Mouse (Mus musculus) yolk sac, embryonic 10.5 days (tissue): ENCODE results near the gene Mbnl1.

Experiments used
- DNase-seq: peaks from one replicate; pipeline ENCODE4 v3.0.0-alpha.2; 2017; ENCODE audit warnings: low spot score

Gene Mbnl1

GRCm38 (mm10) chr3:60517234-60517787 lies 44.7 kb downstream of the Mbnl1 start:
- DNase-seq: no peak

DNA sequence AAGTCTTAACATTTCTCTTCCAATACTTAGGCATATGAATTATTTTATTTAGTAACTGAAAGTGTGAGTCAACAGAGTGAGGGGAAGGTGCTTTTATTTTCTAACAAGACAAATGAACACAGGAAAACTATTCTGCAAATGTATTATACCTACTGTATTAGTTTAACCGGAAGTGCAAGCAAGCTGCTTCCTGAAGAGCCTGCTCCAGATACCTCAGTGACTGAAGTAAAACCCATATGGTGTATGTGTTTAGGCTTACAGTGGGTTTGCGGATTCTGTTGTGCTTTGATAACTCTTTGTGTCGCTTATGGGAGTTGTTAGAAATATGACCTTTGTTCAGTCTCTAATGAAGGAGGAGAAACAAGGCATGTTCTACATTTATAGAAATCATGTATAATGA lies 46.7 kb downstream of the Mbnl1 start:
- no peak for DNase-seq

- DNase-seq: no peak
Measured at GRCm38 (mm10) chr3:60524127-60524526, 51.5 kb downstream of the Mbnl1 start.

DNA sequence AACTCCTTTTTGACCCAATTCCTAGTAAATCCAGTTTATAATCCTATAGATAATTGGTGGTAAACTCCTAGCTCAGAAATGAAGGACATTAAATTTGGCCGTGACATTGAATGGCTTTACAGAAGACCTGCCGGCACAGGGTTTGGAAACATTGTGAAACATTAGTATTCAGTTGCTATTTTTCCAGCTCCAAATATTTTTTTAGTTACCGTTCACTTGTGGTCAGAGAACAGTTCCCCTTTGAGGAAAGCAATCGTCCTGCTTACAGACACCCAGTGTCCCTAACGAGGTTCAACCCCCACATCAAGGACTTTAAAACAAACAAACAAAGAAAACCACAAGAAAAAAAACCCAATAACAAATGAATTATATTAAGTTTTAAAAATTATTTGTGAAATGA lies 58.7 kb downstream of the Mbnl1 start:
- DNase-seq: no peak

DNA sequence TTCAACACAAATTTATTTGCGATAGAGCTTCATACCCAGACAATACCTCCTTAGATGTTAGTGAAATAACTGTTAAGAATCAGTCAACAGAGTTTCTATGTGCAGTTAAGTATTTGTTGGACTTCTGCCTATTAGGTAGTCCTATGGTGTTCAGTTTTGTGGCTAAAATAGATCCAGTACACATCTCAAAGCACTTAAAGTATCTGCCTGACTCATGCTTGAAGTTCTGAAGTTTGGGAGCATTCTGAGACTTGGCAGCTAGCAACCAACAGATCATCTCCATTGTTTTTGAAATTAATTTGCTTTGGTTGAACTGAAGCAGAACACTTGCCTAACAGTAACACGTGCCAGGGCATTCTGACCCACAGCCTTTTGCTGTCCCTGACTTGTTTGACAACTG lies 59.2 kb downstream of the Mbnl1 start:
- no peak for DNase-seq

- no peak for DNase-seq
Measured at GRCm38 (mm10) chr3:60535224-60535623, 62.6 kb downstream of the Mbnl1 start.

DNA sequence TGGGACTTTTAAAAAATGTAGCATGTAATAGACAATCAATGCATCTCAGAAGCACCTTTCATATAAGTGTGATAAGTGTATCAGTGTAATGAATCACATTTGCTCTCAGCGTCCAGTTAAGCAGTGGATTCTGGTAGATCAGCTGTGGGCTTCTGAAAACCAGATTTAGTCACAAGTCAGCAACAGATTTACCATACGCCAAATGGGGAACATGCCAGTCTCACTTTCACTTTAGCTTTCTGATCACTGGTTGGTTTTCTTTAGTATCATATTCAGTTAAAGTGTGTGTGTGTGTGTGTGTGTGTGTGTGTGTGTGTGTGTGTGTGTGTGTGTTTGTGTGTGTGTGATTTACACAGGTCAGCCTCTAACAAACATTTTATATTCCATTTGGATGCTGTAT lies 64.4 kb downstream of the Mbnl1 start:
- no peak for DNase-seq

DNA sequence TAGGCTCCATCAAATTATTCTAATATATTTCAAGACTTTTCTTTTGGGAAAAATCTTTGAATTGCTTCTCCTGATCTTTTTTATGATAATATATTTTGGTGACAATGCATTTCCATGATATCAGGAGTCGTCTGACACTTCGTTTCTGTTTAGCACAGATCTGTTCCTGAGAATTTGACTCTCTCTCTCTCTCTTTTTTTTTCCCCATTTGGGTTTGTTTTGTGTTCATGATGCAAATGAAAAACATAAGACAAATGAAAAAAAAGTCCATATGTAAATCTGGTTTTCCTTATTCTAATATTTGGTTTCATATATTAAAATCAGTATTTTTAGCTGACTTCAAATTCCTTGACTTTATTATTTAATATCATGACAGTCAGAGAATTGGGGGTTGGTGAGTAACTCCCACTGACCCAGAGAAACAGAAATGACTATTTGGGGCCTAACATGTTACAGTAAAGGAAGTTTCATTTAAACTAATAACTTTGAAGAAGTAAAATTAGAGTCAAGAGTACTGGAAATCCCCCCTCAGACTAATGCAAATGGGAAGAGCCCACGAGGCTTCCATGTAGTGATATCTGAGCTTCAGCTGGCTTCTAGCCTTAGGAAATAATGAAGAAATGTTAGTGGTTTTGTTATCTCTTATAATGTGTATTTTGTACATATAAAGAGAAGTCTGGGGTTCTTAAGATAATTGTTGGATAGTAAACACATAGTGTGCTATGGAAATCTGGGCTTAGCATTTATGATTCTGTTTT lies 65.8 kb downstream of the Mbnl1 start:
- DNase-seq: no peak

GRCm38 (mm10) chr3:60541121-60541520 lies 68.5 kb downstream of the Mbnl1 start:
- no peak for DNase-seq

DNA sequence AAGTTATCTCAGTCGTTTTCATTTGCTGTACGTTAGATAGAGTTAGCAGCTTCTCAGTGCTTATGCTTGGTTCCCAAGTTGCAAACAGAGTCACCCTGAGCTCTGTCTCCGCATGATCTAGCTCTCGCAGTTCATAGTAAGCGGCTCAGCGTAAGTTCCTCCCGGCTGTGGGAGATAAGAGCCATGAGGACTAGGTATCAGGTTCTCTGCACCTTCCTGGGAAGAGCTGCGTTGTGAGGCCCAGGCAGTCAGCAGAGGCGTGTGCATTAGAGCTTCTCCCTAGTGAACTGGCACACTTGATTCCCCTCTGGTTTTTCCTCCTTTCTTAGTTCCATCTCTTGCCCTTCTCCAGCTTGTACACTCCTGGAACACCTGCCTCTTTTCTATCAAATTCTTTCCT lies 73.6 kb downstream of the Mbnl1 start:
- DNase-seq: peak; percentile 16

DNA sequence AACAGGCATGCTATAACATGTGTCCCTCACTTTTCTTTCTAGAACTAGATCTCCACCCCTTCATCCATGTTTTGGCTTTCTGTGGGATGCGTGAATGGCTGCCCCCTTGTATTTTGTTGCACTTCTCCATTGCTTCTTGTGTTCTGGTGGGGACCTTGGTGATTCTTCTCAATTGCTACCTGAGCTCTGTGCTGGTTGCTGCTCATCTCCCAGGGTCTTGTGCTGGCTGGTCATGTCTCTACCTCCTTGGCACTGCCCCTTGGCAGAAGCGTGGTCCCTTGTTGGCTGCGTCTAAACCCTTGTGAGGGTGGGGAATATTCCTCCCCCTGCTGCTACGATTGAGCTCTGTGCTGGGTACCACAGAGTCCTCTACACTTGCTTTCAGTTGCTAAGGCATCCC lies 74.3 kb downstream of the Mbnl1 start:
- no peak for DNase-seq

GRCm38 (mm10) chr3:60550492-60550891 lies 77.9 kb downstream of the Mbnl1 start:
- no peak for DNase-seq

DNA sequence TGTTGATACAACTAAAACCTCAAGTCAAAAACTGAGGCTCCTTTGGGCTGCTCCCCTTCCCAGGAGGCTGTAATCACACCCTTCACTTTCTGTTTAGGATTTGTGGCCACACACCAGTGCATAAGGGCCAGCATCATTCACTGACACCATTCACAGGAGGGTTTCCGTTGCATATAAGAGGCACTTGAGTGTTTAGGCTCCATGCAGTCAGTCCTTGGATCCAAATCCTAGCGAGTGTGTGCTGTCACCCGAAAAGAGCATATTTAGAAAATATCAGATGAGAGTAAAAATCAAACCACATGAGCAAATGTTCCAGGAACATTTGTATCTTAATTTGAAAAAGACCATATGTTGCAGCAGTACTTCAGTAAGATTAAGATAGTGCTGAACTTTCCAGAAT lies 79.0 kb downstream of the Mbnl1 start:
- DNase-seq: no peak

DNA sequence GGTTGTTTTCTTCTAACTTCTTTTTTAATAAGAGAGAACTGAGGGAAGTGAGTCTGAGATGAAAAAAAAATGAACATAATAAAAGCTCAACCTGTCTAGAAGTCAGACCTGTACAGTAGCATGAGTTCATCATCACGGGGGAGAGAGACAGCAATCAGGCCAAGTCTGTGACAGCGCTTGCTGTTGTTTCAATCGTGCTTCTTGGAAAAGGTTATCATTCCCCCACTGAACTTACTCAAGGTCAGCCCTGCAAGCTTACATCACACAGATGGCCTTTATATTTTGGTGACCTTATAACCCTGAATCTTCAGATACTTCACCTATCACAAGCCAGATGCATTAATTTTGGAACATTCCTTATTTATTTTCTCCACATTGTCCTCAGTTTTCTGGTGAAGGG lies 80.4 kb downstream of the Mbnl1 start:
- no peak for DNase-seq

- no peak for DNase-seq
Measured at GRCm38 (mm10) chr3:60556596-60556995, 84.0 kb downstream of the Mbnl1 start.

- DNase-seq: no peak
Measured at GRCm38 (mm10) chr3:60558252-60558862, 85.7 kb downstream of the Mbnl1 start.

- DNase-seq: no peak
Measured at GRCm38 (mm10) chr3:60559762-60560161, 87.1 kb downstream of the Mbnl1 start.

DNA sequence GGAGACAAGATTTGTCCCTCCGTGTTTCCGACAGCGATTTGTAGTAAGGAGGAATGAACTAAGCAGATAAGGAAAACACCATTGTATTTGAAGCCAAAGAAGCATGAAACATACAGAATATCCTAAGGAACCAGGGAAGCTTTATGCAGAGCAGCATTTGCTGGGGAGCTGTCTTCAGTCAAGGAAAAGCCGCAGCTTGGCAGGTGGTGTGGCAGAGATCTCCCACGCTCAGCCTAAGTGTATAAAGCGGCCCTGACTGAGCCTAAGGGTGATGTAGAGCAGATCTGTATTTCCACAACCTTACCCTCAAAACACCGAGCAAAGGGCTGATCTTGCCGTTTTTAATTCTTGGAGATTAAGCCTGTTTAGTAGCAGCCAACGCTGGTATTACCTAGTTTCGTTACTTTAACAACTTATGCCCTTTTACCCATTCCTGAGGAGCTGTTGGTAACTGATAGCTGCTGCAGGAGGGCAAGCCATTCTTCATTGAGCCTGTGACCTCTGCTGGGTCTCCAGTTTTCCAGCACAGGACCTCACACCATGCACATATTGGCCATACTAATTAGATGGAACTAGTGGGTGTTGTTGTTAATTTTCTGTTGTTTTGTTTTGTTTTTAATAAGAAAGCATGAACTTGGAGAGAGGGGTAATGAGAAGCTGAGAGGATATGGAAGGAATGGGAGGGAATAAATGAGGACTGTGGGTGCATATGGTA lies 91.1 kb downstream of the Mbnl1 start:
- no peak for DNase-seq

DNA sequence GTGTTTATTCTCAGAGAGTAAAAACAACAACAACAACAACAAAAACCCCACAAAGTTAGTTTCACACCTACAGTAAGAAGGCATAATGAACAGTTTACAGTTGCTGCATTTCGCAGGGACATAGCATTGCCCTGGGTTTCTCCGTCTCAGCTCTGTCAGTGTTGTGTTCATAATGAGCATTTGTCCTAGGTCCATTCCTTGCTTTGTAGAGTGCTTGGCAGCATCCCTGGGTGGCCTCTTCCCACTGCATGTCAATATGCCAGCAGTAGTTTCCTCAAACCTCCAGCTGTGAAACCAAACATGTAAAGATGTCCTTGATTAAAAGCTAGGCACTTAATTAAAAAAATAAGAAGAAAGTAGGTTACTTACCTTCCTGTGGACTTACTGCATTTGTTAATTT lies 91.6 kb downstream of the Mbnl1 start:
- no peak for DNase-seq

DNA sequence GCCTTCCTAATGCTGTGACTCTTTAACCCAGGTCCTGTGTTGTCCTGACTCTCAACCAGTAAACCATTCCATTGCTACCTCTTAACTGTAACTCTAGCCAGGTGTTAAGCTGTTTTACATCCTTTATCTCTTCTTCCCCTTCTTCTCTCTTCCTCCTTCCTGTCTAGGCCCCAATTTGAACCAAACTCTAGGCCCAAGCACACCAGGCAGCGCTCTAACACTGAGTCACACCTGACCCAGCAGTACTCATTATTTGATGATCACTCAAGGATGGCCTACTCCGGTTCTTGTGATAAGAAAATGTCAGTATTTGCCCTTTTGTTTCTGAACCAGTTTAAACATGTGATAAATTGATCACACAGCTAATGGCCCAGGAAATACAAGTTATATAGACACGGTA lies 92.6 kb downstream of the Mbnl1 start:
- no peak for DNase-seq

DNA sequence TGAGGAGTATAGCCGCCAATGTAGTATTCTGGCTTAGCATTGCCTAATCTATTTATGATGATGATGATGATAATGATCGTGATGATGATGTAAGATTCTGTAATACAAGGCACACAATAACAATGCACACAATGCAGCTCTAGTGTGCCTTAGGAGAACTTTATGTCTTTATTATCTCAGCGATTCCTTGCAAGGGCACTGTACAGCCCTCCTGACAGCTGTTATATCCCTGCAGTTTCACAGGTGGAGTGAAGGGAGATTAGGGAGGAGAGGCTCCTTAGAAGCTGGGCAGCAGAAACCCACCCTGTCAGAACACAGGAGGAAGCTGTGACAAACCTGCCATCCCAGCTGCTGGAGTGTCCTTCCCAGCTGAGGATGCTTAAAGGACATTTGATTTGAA lies 93.3 kb downstream of the Mbnl1 start:
- DNase-seq: no peak

DNA sequence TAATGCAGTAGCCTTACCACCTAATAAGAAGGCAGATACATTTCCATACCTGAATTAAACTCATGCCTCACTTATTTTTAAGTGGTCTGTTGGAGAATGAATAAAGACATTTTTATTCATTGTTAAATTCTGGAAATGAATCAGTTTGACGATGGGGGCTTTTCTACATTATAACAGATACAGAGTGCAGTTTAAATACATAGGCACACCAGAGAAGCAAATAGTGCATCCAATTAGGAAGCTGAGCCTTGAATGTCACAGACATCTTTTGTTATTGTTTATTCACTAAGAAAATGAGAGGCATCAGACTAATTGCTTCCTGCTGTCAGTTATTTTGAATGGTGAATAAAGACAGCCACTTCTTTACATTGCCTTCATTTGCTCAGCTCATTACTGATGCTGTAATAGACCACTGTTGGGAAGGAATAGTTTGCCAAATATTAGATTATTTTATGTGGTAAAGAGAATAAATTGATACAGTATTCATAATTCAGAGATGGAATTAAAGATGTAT lies 95.6 kb downstream of the Mbnl1 start:
- no peak for DNase-seq
